Mouse (Mus musculus): Measurements from ENCODE around the gene Mcts1. TPM values are rescaled to one million over a fixed set of nuclear protein-coding genes. Genes with fewer than 3 reads are reported as not detected.

The Mcts1 gene
- polyA plus RNA-seq, 1 experiment from 2014 or later, result 168 TPM

Other genes with a start within 250 kb of the Mcts1 start
- 52.0 and 53.6 TPM in 2 replicates for gene Lamp2, start 144.1 kb upstream of the Mcts1 start, polyA plus RNA-seq (2015; fragmentation: Nextera tagmentation; extraction: Ambion mirVana)
- 14.3 and 16.2 TPM in 2 replicates for gene Cul4b, start 24.4 kb upstream of the Mcts1 start, polyA plus RNA-seq (2015; fragmentation: Nextera tagmentation; extraction: Ambion mirVana)
- 25.4 and 25.9 TPM in 2 replicates for gene C1galt1c1, start 34.5 kb downstream of the Mcts1 start, polyA plus RNA-seq (2015; fragmentation: Nextera tagmentation; extraction: Ambion mirVana)
- gene 6030498E09Rik, start 172.1 kb downstream of the Mcts1 start, polyA plus RNA-seq (2015; fragmentation: Nextera tagmentation; extraction: Ambion mirVana), result not detected in 2 replicates

Data from midbrain, embryonic 15.5 days (tissue).